ENCODE assay signal across 28 mouse cellular contexts in the genomic region with DNA sequence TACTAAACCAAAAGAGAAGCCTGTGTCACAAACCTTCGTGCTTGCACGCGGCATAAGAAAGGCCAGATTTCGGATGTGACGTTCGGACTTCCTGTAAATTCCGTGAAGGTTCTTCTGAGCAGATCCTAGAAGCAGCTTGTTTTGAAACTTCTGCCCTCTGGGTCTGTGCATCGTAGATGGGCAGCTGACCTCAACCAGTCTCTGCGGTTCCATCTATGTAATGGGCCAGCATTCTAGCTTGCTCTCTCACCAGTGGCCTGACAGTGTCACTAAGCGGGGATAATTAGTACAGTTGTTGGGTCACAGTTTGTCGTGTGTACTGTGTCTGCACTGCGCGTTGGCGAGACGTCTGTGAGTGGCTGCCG. TPM values are rescaled to one million over a fixed set of nuclear protein-coding genes. Genes with fewer than 3 reads are reported as not detected.
DNase-seq lines count a peak whose midpoint lies in the region; ATAC-seq and TF ChIP-seq lines count a peak whose summit lies in the region.
"Had no signal": no experiment of that assay in that cellular context is flagged by ENCODE, and none has a peak within 500 bp of the region (broad histone marks: within the 10 kb centered on the region; RNA-seq: fewer than 3 reads in every experiment).

No protein-coding gene starts in this region.

- DNase-seq in hindbrain, embryonic 10.5 days (ENCODE audit: low spot score), result no peak
- DNase-seq in hindbrain, postnatal 0 days (ENCODE audit: low spot score), result no peak
- DNase-seq in lung, embryonic 14.5 days, result no peak
- DNase-seq in lung, postnatal 10 days, result no peak
- DNase-seq in limb, embryonic 10.5 days (ENCODE audit: low spot score), result no peak
- DNase-seq in cerebellum, postnatal 14 days, result no peak
- no peak for DNase-seq in layer of hippocampus, adult 11-12 months (ENCODE audit: low spot score)
- DNase-seq: adrenal gland, adult 2 months; cerebellum, adult 18-20 months; cerebellum, postnatal 36 days; heart, postnatal 10 days; kidney, adult 9 months; layer of hippocampus, adult 9-11 months; lung, adult 2 months; right cerebral cortex, postnatal 14 days had no signal

- ATAC-seq in hindbrain, postnatal 0 days, result no peak
- peak; percentile 5; the same call in 1 of the 2 replicates for ATAC-seq in lung, embryonic 14.5 days (ENCODE audit: insufficient read depth)
- ATAC-seq: forebrain, embryonic 15.5 days; midbrain, embryonic 13.5 days had no signal

- H3K9me3 ChIP-seq in hindbrain, embryonic 10.5 days, result no peaks in the 10 kb centered on the region
- H3K9me3 ChIP-seq in hindbrain, postnatal 0 days (ENCODE audit: low read length), result no peaks in the 10 kb centered on the region
- H3K9me3 ChIP-seq in lung, embryonic 14.5 days (ENCODE audit: low read depth, low read length), result no peaks in the 10 kb centered on the region
- no peaks in the 10 kb centered on the region for H3K9me3 ChIP-seq in ES-Bruce4 (replicated peaks; ENCODE audit: control insufficient read depth, insufficient read depth, low read length, poor library complexity, severe bottlenecking)
- no peaks in the 10 kb centered on the region for H3K9me3 ChIP-seq in limb, embryonic 10.5 days (replicated peaks)
- H3K9me3 ChIP-seq: forebrain, embryonic 15.5 days; heart, embryonic 12.5 days; hindbrain, embryonic 13.5 days; limb, embryonic 15.5 days; midbrain, embryonic 13.5 days; neural tube, embryonic 12.5 days had no signal

- no peak for TF ChIP-seq POLR2A in ES-Bruce4 (IDR thresholded peaks at IDR 0.05; ENCODE audit: insufficient read depth, low read length)

- TF ChIP-seq CTCF in hindbrain, postnatal 0 days (IDR thresholded peaks at IDR 0.05; ENCODE audit: low read depth), result no peak
- TF ChIP-seq CTCF in lung, embryonic 14.5 days (IDR thresholded peaks at IDR 0.05; ENCODE audit: low read depth), result no peak
- TF ChIP-seq CTCF in ES-Bruce4 (IDR thresholded peaks at IDR 0.05; ENCODE audit: low read depth, low read length), result no peak

- H3K27ac ChIP-seq in hindbrain, embryonic 10.5 days, result no peak overlapping the region
- no peak overlapping the region for H3K27ac ChIP-seq in hindbrain, postnatal 0 days
- no peak overlapping the region for H3K27ac ChIP-seq in lung, embryonic 14.5 days (ENCODE audit: low read depth)
- H3K27ac ChIP-seq in ES-Bruce4 (ENCODE audit: insufficient read depth, low read length), result peak overlapping the region; percentile 29; the same call in 1 of the 2 replicates
- no peak overlapping the region for H3K27ac ChIP-seq in limb, embryonic 10.5 days
- H3K27ac ChIP-seq: forebrain, embryonic 15.5 days; hindbrain, embryonic 13.5 days; left cerebral cortex, adult 2 months; limb, embryonic 15.5 days; macrophage; midbrain, embryonic 13.5 days; neural tube, embryonic 12.5 days; stomach, postnatal 0 days had no signal

- H3K4me3 ChIP-seq in hindbrain, embryonic 10.5 days, result peak overlapping the region; percentile 29; the same call in 1 of the 2 replicates
- no peak overlapping the region for H3K4me3 ChIP-seq in hindbrain, postnatal 0 days (ENCODE audit: low read length)
- no peak overlapping the region for H3K4me3 ChIP-seq in lung, embryonic 14.5 days (ENCODE audit: low read depth, low read length)
- peak overlapping the region; percentile 42 for H3K4me3 ChIP-seq in ES-Bruce4 (ENCODE audit: low read depth, low read length)
- H3K4me3 ChIP-seq in limb, embryonic 10.5 days, result peak overlapping the region; percentile 33; the same call in 1 of the 2 replicates
- H3K4me3 ChIP-seq: forebrain, embryonic 15.5 days; hindbrain, embryonic 13.5 days; left cerebral cortex, adult 2 months; midbrain, embryonic 13.5 days had no signal

- H3K4me1 ChIP-seq in hindbrain, embryonic 10.5 days (replicated peaks), result peaks cover 68% of the 10 kb centered on the region
- H3K4me1 ChIP-seq in hindbrain, postnatal 0 days (ENCODE audit: insufficient read depth, low read length), result 0 out of 2 replicates have a peak, but pooled peaks cover 6% of the 10 kb centered on the region
- H3K4me1 ChIP-seq in lung, embryonic 14.5 days (ENCODE audit: insufficient read depth), result no peaks in the 10 kb centered on the region
- peaks cover 5% of the 10 kb centered on the region for H3K4me1 ChIP-seq in ES-Bruce4 (ENCODE audit: control insufficient read depth, insufficient read depth, low read length)
- H3K4me1 ChIP-seq in limb, embryonic 10.5 days, result peaks cover 56% of the 10 kb centered on the region

- H3K36me3 ChIP-seq in hindbrain, embryonic 10.5 days, result no peaks in the 10 kb centered on the region
- no peaks in the 10 kb centered on the region for H3K36me3 ChIP-seq in hindbrain, postnatal 0 days (ENCODE audit: insufficient read depth, low read length)
- H3K36me3 ChIP-seq in lung, embryonic 14.5 days (ENCODE audit: insufficient read depth), result no peaks in the 10 kb centered on the region
- no peaks in the 10 kb centered on the region for H3K36me3 ChIP-seq in ES-Bruce4 (ENCODE audit: control insufficient read depth, insufficient read depth, low read length, poor library complexity, severe bottlenecking)
- no peaks in the 10 kb centered on the region for H3K36me3 ChIP-seq in limb, embryonic 10.5 days
- H3K36me3 ChIP-seq: forebrain, embryonic 15.5 days; heart, embryonic 12.5 days; hindbrain, embryonic 13.5 days; limb, embryonic 15.5 days; midbrain, embryonic 13.5 days; neural tube, embryonic 12.5 days had no signal

- TF ChIP-seq EP300 in ES-Bruce4 (IDR thresholded peaks at IDR 0.05; ENCODE audit: insufficient read depth, low read depth, low read length), result no peak

- H3K9ac ChIP-seq in hindbrain, postnatal 0 days (replicated peaks; ENCODE audit: low read length), result no peak overlapping the region
- H3K9ac ChIP-seq in lung, embryonic 14.5 days, result no peak overlapping the region
- H3K9ac ChIP-seq in ES-Bruce4 (ENCODE audit: low read depth, poor library complexity, severe bottlenecking), result peak overlapping the region; percentile 3; the same call in 1 of the 2 replicates
- H3K9ac ChIP-seq: forebrain, embryonic 15.5 days; heart, embryonic 12.5 days; hindbrain, embryonic 13.5 days; limb, embryonic 15.5 days; midbrain, embryonic 13.5 days; neural tube, embryonic 12.5 days had no signal

- H3K4me2 ChIP-seq in hindbrain, postnatal 0 days (ENCODE audit: low read depth, low read length), result no peak overlapping the region
- H3K4me2 ChIP-seq in lung, embryonic 14.5 days, result no peak overlapping the region
- H3K4me2 ChIP-seq: forebrain, embryonic 15.5 days; midbrain, embryonic 13.5 days had no signal

- H3K27me3 ChIP-seq in hindbrain, embryonic 10.5 days (ENCODE audit: insufficient read depth, poor library complexity, severe bottlenecking), result peaks cover 95% of the 10 kb centered on the region
- H3K27me3 ChIP-seq in hindbrain, postnatal 0 days (ENCODE audit: insufficient read depth, low read length), result peaks cover 65% of the 10 kb centered on the region
- peaks cover 98% of the 10 kb centered on the region for H3K27me3 ChIP-seq in lung, embryonic 14.5 days (ENCODE audit: insufficient read depth, low read length)
- no peaks in the 10 kb centered on the region for H3K27me3 ChIP-seq in ES-Bruce4 (ENCODE audit: control insufficient read depth, insufficient read depth, low read length, poor library complexity, severe bottlenecking)
- peaks cover 97% of the 10 kb centered on the region for H3K27me3 ChIP-seq in limb, embryonic 10.5 days (ENCODE audit: low read depth, poor library complexity, severe bottlenecking)

- WGBS in hindbrain, embryonic 10.5 days, result 29% methylated on average over 16 of the region's 16 CpGs
- 44% methylated on average over 16 of the region's 16 CpGs for WGBS in hindbrain, postnatal 0 days
- WGBS in lung, embryonic 14.5 days, result 24% methylated on average over 16 of the region's 16 CpGs
- WGBS in limb, embryonic 10.5 days, result 26% methylated on average over 16 of the region's 16 CpGs

RNA-seq across cellular contexts. Expression of a gene that starts 8.6 kb away (rescaled TPM):
- polyA plus RNA-seq in hindbrain, embryonic 10.5 days (2016; fragmentation: Nextera tagmentation; extraction: Ambion mirVana), result 27.2 and 41.2 TPM in 2 replicates
- 22.1 and 27.7 TPM in 2 replicates for total RNA-seq in hindbrain, postnatal 0 days (2014; rRNA removed)
- 25.6 and 26.9 TPM in 2 replicates for polyA plus RNA-seq in hindbrain, postnatal 0 days (2015; fragmentation: Nextera tagmentation; extraction: Ambion mirVana)
- polyA plus RNA-seq in lung, embryonic 14.5 days (2014; fragmentation: Nextera tagmentation; extraction: Ambion mirVana), result 0.11 and 0.17 TPM in 2 replicates
- polyA plus RNA-seq in ES-Bruce4 (2011; ENCODE audit: insufficient read depth, insufficient read length, low read depth, missing spikeins), result 5.7 and 7.1 TPM in 2 replicates
- 5.3 and 9.5 TPM in 2 replicates for polyA plus RNA-seq in limb, embryonic 10.5 days (2016; fragmentation: Nextera tagmentation; extraction: Ambion mirVana)
- total RNA-seq: adrenal gland, adult 2 months; heart, postnatal 10 days; MEL had no signal
- polyA plus RNA-seq: adrenal gland, adult 2 months; intestine, embryonic 14.5 days; stomach, postnatal 0 days; urinary bladder, adult 2 months had no signal

Comparison
In these comparisons a context has a peak if more than half of its experiments do, and no peak if none do; other contexts are left out.
1. H3K4me3 ChIP-seq: peak in hindbrain, embryonic 10.5 days (single experiment), ES-Bruce4 (single experiment) and limb, embryonic 10.5 days (single experiment); none in hindbrain, postnatal 0 days (single experiment) and lung, embryonic 14.5 days (single experiment).